Mouse (Mus musculus) myocyte (in vitro differentiated cells): ENCODE results near the gene Cables2. TPM values are rescaled to one million over a fixed set of nuclear protein-coding genes. Genes with fewer than 3 reads are reported as not detected.

ENCODE experiments used
- H3K27me3 ChIP-seq: one replicate; pipeline ENCODE4 v1.6.1; 2011; ENCODE audit not compliant: control insufficient read depth, insufficient read depth, insufficient read length
- H3K36me3 ChIP-seq: one replicate; pipeline ENCODE4 v1.6.1; 2011; ENCODE audit not compliant: control insufficient read depth, insufficient read depth
- H3K4me2 ChIP-seq: one replicate; pipeline ENCODE4 v1.6.1; 2011; ENCODE audit warnings: low read depth, control low read depth
- H3K4me3 ChIP-seq: one replicate; pipeline ENCODE4 v1.5.1; 2011; ENCODE audit warnings: mild to moderate bottlenecking, control low read depth, moderate library complexity
- H3K79me2 ChIP-seq: one replicate; pipeline ENCODE4 v1.6.1; 2011; ENCODE audit not compliant: control insufficient read depth, insufficient read depth
- H3ac ChIP-seq: one replicate; pipeline ENCODE4 v1.6.1; 2011; ENCODE audit not compliant: control insufficient read depth, insufficient read length
- CEBPB ChIP-seq: IDR thresholded peaks from 2 replicates; pipeline ENCODE4 v1.6.1; 2011; ENCODE audit warnings: mild to moderate bottlenecking, moderate library complexity; ENCODE audit not compliant: poor library complexity, insufficient read depth, severe bottlenecking
- E2F4 ChIP-seq: IDR thresholded peaks from one replicate; pipeline ENCODE4 v1.6.1; 2011; ENCODE audit warnings: mild to moderate bottlenecking, control low read depth, moderate library complexity; ENCODE audit not compliant: insufficient read depth
- MAX ChIP-seq: IDR thresholded peaks from one replicate; pipeline ENCODE4 v1.6.1; 2011; ENCODE audit warnings: low read depth, mild to moderate bottlenecking, control low read depth
- MYOD1 ChIP-seq, 3 experiments: IDR thresholded peaks; one replicate each; pipeline ENCODE4 v1.6.1; 2011; ENCODE audit warnings: control low read depth in 2 of 3, low read depth in 2 of 3, mild to moderate bottlenecking in 2 of 3, moderate library complexity in 1 of 3; ENCODE audit not compliant: insufficient read length in 2 of 3, control insufficient read depth in 1 of 3
- MYOG ChIP-seq, 3 experiments: IDR thresholded peaks; one replicate each; pipeline ENCODE4 v1.6.1; 2011; ENCODE audit warnings: control low read depth in 2 of 3, low read depth in 2 of 3, mild to moderate bottlenecking in 2 of 3; ENCODE audit not compliant: insufficient read length in 2 of 3, control insufficient read depth in 1 of 3, insufficient read depth in 1 of 3
- POLR2A ChIP-seq: IDR thresholded peaks from one replicate; pipeline ENCODE4 v1.6.1; 2011; ENCODE audit warnings: low read depth, mild to moderate bottlenecking, control low read depth, moderate library complexity; ENCODE audit not compliant: insufficient read length
- POLR2AphosphoS2 ChIP-seq: IDR thresholded peaks from one replicate; pipeline ENCODE4 v1.6.1; 2011; ENCODE audit warnings: low read depth, control low read depth; ENCODE audit not compliant: insufficient read length
- REST ChIP-seq: IDR thresholded peaks from one replicate; pipeline ENCODE4 v1.6.1; 2011; ENCODE audit warnings: mild to moderate bottlenecking, control low read depth, moderate library complexity; ENCODE audit not compliant: insufficient read depth, insufficient read length
- SRF ChIP-seq: IDR thresholded peaks from one replicate; pipeline ENCODE4 v1.6.1; 2011; ENCODE audit warnings: low read depth; ENCODE audit not compliant: control insufficient read depth, insufficient read length
- TCF12 ChIP-seq: IDR thresholded peaks from one replicate; pipeline ENCODE4 v1.6.1; 2011; ENCODE audit warnings: mild to moderate bottlenecking, control low read depth; ENCODE audit not compliant: poor library complexity, insufficient read depth, severe bottlenecking
- TCF3 ChIP-seq: IDR thresholded peaks from one replicate; pipeline ENCODE4 v1.6.1; 2011; ENCODE audit warnings: low read depth, control low read depth; ENCODE audit not compliant: insufficient read length
- USF1 ChIP-seq: IDR thresholded peaks from one replicate; pipeline ENCODE4 v1.6.1; 2011; ENCODE audit warnings: low read depth, mild to moderate bottlenecking, control low read depth, moderate library complexity
- polyA plus RNA-seq: library from polyadenylated mRNA; unstranded; fragments of >200 nt; fragmentation: generic; extraction: Trizol; gene quantifications from one replicate; pipeline ENCODE4 v1.2.1, GENCODE M21; 2012; ENCODE audit warnings: missing spikeins

Gene Cables2
- polyA plus RNA-seq, 1 experiment: 6.8 TPM

DNA sequence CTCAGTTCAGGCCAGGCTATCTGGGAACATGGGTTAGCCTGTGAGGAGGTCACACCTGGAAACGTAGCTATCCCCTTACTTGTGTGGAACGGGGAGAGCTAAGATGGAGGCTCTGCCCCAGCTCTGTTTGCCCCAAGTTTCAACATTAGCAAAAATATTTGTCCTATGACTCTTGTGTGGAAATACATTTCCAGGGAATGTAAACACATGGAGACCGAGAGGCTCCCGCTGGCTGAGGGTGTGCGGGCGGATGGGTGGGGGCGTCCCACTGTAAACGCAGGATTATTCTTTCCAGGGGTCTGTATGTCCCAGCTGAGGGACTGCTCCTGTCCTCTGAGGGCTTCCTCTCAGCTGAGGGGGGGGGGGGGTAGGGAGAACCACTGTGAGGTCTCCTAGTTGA is 38.9 kb downstream of the Cables2 start:
- Histone ChIP-seq H3K79me2 (no peaks in the 10 kb centered on the region), H3K36me3 (no peaks in the 10 kb centered on the region), H3K4me3 (no peak overlapping the region), H3K4me2 (no peak overlapping the region), H3K27me3 (no peaks in the 10 kb centered on the region), H3ac (no peak overlapping the region)
- no peak for TF ChIP-seq MYOG (IDR thresholded peaks at IDR 0.05; ENCODE audit: control insufficient read depth in 1 of 3, insufficient read depth in 1 of 3, insufficient read length in 2 of 3, low read depth in 2 of 3)
- TF ChIP-seq REST: no peak
- no peak for TF ChIP-seq TCF12
- no peak for TF ChIP-seq CEBPB
- TF ChIP-seq E2F4: no peak
- no peak for TF ChIP-seq SRF
- no peak for TF ChIP-seq POLR2A
- TF ChIP-seq POLR2AphosphoS2: no peak
- TF ChIP-seq MYOD1 (IDR thresholded peaks at IDR 0.05; ENCODE audit: control insufficient read depth in 1 of 3, insufficient read length in 2 of 3, low read depth in 2 of 3): no peak

DNA sequence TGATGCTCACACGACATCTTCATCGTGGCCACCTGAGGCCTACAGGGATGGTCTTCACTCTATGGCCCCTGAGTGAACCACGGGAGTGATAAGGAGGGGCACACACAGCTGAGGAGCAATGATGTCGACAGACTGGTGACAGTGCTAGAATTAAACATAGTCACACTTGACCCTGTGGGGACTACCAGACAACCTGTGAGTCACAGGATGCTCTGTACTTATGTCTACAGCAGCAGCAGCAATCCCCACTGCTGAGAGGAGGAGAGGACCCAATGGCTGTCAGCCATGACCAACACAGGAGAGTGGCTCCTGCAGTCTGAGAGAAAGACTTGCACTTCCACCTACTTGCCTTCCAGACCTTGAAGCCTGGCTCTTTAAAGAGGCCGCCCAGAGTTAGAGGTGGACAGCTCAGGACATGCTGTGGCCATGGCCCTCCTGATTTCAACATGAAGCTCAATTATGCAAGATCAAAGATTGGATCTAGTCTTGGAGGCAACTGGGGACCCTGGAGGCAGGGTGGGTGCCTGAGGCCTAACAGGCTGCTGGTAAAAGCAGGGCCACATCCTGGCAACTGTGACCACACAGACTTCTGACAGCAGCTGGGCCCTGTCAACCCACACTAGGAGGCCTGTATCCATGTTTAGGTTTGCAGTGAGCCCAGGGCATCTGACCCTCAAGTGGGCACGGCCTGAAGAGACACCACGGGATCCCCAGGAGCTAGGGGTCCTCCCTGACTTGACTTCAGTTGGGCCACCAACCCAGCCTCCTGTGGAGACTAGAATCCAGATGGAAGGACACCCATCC is 40.0 kb downstream of the Cables2 start:
- TF ChIP-seq POLR2A (no peak), MYOG (IDR thresholded peaks at IDR 0.05; ENCODE audit: control insufficient read depth in 1 of 3, insufficient read depth in 1 of 3, insufficient read length in 2 of 3, low read depth in 2 of 3) (peak; percentile 14 to 92 (median 55)), MYOD1 (IDR thresholded peaks at IDR 0.05; ENCODE audit: control insufficient read depth in 1 of 3, insufficient read length in 2 of 3, low read depth in 2 of 3) (peak in 2 of 3 experiments; percentile 76 to 90), TCF3 (peak; percentile 51), MAX (no peak), TCF12 (peak; percentile 16), SRF (no peak)
- Histone ChIP-seq H3K36me3 (no peaks in the 10 kb centered on the region), H3K4me3 (no peak overlapping the region), H3K27me3 (no peaks in the 10 kb centered on the region), H3ac (no peak overlapping the region), H3K79me2 (no peaks in the 10 kb centered on the region), H3K4me2 (no peak overlapping the region)

DNA sequence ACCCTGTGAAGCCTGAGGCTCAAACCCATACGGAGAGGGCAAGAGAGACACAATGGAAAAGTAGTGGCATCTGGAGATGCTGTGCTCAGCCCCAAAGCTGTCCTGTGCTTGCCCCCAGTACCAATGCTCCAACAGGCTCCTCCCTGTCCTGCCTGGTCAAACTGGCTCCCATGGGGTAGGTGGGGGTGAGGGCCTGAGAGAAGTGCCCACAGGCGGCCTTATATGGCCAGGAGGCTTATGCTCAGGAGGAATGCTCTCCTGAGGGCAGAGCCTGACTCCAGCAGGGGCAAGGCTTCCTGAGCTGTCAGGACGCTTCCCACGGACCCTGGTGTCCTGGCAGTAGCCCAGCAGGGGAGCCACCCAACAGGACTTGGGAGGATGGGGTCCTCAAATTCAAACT is 42.8 kb downstream of the Cables2 start:
- Histone ChIP-seq H3K4me3 (no peak overlapping the region), H3K36me3 (no peaks in the 10 kb centered on the region), H3K4me2 (no peak overlapping the region), H3K79me2 (peaks cover under 1% of the 10 kb centered on the region), H3ac (no peak overlapping the region), H3K27me3 (no peaks in the 10 kb centered on the region)
- TF ChIP-seq SRF: peak; percentile 97
- no peak for TF ChIP-seq REST
- TF ChIP-seq CEBPB: no peak

DNA sequence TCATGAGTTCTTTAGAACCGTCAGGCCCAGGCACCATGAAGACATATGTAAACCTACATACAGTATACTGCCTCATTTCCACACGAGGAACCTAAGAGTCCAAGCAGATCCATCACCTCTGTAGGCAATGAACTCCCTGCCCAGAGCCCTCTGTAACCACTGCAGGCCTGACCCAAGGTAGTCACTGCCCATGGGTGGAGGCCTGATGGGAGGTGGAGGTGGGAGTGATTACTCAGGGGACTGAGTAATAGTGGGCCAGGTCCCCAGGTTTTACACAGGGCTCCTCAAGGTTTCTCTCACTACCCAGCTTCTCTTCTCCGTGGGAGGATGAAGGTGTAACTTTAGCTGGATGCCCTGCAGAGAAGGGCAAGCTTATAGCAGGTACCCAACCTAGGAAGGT is 44.2 kb downstream of the Cables2 start:
- Histone ChIP-seq H3ac (no peak overlapping the region), H3K27me3 (no peaks in the 10 kb centered on the region), H3K79me2 (peaks cover 14% of the 10 kb centered on the region), H3K4me3 (no peak overlapping the region), H3K4me2 (peak overlapping the region; percentile 85), H3K36me3 (no peaks in the 10 kb centered on the region)
- TF ChIP-seq TCF12 (no peak), E2F4 (no peak), POLR2AphosphoS2 (no peak), MYOG (IDR thresholded peaks at IDR 0.05; ENCODE audit: control insufficient read depth in 1 of 3, insufficient read depth in 1 of 3, insufficient read length in 2 of 3, low read depth in 2 of 3) (no peak), MAX (no peak), SRF (no peak), REST (no peak), USF1 (no peak)

DNA sequence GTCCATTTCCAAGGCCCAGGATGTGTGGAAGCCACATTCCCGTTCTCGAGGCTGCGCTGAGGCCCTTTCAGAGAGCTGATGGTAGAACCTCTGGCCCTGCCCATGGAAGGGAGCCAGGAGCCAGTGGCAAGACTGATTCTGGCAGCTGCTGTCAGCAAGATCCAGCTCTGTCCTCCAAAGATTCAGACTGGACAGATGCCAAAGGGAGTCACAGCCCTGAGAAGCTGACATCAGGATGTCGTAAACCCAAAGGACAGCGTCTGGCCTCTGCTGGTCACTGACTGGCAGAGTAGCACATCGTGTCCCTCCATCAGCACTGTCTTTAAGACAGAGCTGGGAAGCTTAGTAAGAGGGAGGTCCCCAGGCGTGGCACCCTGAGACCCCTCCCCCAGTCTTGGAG is 44.7 kb downstream of the Cables2 start:
- Histone ChIP-seq H3K27me3 (no peaks in the 10 kb centered on the region), H3K36me3 (no peaks in the 10 kb centered on the region), H3K79me2 (peaks cover 19% of the 10 kb centered on the region), H3K4me3 (peak overlapping the region; percentile 85), H3ac (no peak overlapping the region), H3K4me2 (peak overlapping the region; percentile 85)
- TF ChIP-seq MYOG (IDR thresholded peaks at IDR 0.05; ENCODE audit: control insufficient read depth in 1 of 3, insufficient read depth in 1 of 3, insufficient read length in 2 of 3, low read depth in 2 of 3): peak; percentile 11 to 83 (median 23)
- TF ChIP-seq POLR2A: peak; percentile 41
- TF ChIP-seq REST: no peak
- no peak for TF ChIP-seq E2F4
- no peak for TF ChIP-seq SRF
- peak; percentile 93 to 95 (median 94) for TF ChIP-seq MYOD1 (IDR thresholded peaks at IDR 0.05; ENCODE audit: control insufficient read depth in 1 of 3, insufficient read length in 2 of 3, low read depth in 2 of 3)
- peak; percentile 41 for TF ChIP-seq TCF3
- peak; percentile 17 for TF ChIP-seq POLR2AphosphoS2
- no peak for TF ChIP-seq CEBPB
- TF ChIP-seq USF1: no peak
- no peak for TF ChIP-seq MAX
- TF ChIP-seq TCF12: peak; percentile 23
